Mouse (Mus musculus): ENCODE data around the gene Nfatc3.
"Not testable (repeated sequence)": the region's sequence is repeated elsewhere in the genome, so short reads cannot be mapped to it uniquely, and the experiment has no call there.

The Nfatc3 gene

DNA sequence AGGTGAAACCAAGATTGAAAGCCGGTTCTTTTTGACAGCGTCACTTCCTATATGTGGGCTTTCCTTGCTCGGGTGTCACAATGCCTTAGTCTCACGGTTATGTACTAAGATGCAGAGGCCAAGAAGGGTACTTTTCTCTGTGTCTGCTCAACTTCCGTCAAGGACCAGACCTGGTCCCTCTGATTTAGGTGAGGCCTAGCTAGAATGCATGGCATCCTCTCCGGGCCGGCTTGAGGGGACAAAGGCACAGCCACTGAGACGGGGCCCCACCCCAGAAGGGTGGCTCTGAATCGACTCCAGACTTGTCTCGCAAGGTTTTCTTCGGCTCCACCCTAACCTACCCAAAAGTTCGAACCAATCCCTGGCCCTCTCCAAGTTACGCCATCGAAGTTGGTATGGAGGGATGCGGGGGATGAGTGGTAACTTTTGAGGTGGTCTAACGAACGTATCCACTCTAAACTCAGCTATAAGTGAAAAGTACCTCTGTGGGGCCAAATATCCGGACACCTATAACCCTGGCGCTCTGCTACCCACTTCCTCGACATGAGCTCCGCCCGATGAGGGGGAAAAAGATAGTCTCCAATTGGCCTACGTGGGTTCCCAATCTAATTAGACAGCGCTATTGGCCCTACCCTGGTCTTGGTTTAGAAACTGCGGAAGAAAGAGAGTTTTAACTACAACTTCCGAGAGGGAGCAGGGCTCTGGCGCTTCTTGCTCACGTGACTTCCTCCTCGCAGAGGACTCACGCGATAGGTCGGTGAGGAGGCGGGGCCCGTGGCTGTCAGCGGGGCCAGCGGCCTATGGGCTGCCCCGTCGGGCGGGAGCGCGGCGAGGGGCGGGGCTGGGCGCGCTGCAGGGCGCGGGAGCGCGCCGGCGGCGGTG lies at the start of gene Nfatc3:
Nfatc3 (plus strand) TSS at position 110 of the 882 bp plus-strand sequence.
- DNase-seq (ENCODE audit: low spot score in 2 of 2) = peak; percentile 95 to 97

DNA sequence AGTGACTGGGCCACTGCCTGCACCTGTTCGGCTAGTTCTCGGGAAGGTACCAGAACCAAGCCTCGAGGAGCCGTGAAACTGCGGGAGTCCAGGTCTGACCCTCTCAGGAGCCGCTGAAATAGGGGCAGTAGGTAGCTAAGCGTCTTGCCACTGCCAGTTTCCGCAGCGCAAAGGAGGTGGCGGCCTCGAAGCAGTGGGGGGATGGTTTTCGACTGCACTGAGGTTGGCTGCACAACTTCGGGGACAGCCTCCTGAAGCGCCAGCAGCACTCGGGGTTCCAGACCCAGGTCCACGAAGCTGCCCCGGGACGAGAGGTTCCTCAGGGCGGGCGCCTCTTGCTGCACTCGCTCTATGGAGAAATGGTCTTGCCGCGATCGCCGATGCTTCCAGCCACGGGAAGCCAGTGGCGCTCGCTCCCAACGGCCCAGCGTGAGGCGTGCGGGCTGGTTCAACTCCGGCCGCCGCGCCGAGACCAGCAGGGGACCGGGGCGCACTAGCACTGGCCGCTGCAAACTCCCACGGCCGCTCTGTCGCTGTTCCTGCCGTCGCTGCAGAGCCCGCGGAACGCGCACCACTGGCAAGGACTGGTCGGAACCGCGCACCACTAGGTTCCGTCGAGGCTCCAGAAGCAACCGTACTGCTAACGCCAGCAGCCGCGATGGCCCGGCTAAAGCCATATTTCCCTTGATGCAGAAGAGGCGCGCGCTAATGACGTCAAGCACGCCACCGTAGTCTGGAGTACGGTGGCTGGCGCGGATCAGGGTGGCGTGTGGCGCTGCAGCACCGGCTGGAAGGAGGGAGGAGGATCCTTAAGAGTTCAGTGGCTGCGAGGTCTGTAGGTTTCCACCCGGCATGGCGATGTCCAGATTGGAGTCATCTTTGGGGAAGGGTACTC lies 47.6 kb upstream of the Nfatc3 start:
- peak; percentile 80 to 88 for DNase-seq (ENCODE audit: low spot score in 2 of 2)

DNA sequence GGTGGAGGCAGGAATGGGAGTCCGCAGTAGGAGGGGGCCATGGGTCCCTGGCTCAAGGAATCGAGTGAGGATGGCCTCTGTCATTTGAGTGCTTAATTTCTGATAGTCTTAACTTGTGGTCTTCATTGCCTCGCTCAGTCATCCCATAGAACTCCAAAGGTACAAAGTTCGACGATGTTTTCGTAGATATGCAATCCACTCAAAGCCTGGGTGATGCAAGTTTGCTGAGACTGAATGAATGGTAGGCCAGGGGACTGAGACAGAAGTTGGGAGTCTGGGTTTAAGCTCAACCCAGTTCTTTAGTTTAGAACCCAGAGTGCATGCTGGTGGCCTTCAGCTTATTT lies 47.0 kb upstream of the Nfatc3 start, which contains the start of gene Ddx28:
Ddx28 (minus strand) TSS at position 240 of the 344 bp plus-strand sequence.
- DNase-seq (ENCODE audit: low spot score in 2 of 2) = no peak

DNA sequence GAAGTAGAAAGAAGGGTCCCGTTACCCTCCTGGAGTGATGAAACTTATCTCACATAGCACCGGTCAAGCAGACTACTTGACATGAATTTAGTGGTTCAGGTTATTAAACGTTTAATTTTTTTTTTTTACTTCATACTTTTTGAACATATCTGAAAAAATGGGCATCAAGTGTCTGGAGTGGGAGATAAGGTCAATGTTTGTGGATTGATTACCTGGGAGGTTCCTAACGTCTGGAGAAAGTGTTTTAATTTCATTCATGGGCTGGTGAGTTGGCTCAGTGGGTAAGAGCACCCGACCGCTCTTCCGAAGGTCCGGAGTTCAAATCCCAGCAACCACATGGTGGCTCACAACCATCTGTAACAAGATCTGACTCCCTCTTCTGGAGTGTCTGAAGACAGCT lies 46.4 kb upstream of the Nfatc3 start:
- not testable (repeated sequence) for DNase-seq (ENCODE audit: low spot score in 2 of 2)

DNA sequence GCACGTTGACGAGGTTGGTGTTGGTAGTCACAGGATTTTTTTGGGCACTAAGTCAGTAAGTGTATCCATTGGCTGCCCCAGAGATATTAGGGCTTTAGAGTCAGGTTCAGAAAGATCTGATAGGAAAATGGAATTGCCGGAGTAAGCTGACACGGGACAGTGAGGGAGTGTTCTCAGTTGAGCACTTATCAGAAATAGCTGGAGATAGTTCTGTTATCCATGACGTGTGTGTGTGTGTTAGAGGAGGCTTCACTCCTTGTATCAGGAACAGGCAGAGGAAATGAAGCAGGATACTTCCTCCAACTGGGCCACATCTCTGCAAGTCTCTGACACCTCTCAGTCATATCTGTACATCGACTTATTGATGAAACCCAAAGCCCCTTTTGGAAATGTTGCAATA lies 42.4 kb upstream of the Nfatc3 start:
- DNase-seq (ENCODE audit: low spot score in 2 of 2) = no peak

DNA sequence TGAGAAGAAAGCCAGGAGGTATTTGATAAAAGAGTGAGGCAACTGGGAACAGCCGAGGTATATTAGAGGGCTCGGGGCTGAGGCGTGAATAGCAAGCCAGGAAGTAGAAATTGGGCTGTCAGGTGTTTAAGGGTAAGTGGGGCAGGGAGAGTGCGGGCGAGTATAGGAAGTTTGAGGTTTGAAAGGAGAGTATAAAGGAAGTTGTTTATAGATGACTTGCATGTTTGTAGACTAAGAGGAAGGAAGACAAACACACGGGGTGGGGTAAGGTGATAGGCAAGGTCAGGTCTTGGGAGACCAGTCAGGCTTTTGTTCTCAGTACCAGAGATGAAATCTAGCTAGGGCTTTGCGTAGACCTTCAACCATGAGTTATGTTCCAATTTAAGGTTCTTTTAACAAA lies 41.5 kb upstream of the Nfatc3 start:
- DNase-seq (ENCODE audit: low spot score in 2 of 2) = peak; percentile 33 to 50

DNA sequence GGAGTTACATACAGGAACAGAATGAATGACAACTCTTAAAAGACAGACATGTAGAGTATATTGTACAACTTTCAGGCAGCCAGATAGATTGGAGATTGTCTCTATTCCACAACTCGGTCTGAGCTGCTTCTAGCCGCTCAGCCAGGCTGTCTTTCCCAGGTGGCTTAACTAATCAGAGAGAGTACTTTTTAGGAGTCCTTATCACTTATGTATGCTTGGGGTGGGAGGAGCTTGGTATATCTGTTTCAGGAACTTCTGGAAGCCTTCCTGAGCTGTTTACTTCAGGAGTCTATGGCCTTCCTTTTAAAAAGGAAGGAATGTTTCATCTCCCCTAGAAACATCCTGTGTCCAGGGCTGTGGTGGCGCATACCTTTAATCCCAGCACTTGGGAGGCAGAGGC lies 40.6 kb upstream of the Nfatc3 start:
- no peak for DNase-seq (ENCODE audit: low spot score in 2 of 2)

DNA sequence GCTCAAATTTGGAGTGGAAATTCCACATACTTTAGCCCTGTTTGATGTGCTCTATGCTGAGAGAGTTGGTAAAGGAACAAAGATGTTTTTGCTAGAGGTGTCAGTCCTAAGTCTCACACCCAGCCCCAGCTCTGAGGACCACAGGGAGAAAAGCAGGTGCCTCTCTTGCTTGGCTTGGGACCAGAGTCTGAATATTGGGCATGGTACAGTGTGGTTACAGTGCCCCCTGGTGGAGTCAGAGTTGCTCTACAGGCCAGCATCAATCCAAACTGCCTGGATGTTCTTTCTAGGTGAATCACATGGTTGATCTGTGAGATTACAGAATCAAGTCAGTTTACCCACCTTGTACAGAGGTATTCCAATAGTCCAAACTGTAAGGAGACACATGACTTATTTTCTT lies 36.2 kb upstream of the Nfatc3 start:
- peak; percentile 81 to 86 for DNase-seq (ENCODE audit: low spot score in 2 of 2)

DNA sequence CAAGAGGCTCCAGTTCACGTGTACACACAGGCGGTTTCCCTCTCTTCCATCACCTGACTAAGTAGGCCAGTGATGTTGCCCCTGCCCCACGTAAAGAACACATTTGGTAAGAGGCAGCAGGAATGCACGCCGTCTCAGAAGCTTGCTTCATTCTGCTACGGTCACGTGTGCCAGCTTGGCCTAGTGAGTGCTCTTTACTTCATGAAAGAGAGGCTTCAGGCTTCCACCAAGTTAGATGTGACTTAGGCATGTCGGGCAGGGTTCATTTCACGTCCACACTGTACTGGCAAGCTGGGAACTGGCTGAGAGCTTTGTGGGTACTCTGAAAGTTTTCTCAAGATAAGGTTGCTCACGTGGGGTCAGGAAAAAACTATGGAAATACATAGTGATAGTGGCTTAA lies 19.9 kb upstream of the Nfatc3 start:
- no peak for DNase-seq (ENCODE audit: low spot score in 2 of 2)

DNA sequence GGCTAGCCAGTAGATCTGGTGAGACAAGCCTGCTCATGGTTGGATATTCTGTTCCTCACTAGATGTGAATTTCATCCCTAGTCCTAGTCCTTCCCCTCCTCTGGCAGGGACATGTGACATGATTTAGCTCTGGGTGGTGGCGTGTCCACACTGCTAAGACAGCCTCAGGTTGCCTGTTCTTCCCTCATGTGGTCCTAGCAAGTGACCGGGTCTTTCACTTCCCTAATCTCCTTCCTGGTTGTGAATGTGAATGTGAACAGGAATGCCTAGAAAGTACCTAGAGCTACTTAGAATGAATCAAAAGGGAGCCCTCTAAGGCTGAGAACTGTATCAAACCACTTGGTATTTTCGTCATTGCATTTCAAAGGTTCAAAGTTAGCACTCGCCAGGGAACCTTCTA lies 19.0 kb upstream of the Nfatc3 start:
- no peak for DNase-seq (ENCODE audit: low spot score in 2 of 2)

DNA sequence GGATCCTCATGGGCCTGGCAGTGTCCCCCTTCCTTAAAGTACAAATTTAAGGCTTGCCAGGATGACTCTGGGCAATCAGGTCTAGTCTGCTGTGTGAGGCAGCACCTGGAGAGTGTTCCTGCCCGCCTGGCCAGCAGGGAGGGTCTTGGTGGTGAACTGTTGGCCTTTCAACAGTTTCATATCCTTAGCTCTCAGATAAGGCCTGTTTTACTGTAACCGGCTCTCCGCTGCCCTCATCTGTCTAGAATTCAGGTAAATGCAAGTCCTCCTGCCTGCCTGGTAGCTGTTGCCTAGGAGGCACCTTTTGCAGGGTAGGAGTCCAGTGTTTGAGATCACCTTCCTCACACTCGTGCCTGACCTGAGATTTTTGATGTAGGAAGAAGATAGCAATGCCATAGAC lies 18.4 kb upstream of the Nfatc3 start:
- DNase-seq (ENCODE audit: low spot score in 2 of 2) = no peak

DNA sequence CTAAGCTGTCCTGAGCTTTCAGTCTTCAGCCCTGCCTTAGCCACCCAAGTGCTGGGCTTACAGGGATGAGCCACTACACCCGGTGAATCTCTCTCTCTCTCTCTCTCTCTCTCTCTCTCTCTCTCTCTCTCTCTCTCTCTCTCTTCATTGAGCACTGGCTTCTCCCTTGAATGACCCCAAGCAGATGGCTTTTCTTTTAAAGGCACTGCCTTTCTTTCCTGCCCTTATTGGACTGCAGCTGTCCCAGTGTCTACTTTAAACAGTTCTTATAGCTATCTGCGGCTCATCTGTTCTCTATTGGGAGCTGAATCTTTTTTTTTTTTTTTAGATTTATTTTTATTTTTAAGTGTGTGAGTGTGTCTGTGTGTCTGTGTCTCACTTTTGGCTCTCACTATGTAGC lies 15.6 kb upstream of the Nfatc3 start:
- no peak for DNase-seq (ENCODE audit: low spot score in 2 of 2)

DNA sequence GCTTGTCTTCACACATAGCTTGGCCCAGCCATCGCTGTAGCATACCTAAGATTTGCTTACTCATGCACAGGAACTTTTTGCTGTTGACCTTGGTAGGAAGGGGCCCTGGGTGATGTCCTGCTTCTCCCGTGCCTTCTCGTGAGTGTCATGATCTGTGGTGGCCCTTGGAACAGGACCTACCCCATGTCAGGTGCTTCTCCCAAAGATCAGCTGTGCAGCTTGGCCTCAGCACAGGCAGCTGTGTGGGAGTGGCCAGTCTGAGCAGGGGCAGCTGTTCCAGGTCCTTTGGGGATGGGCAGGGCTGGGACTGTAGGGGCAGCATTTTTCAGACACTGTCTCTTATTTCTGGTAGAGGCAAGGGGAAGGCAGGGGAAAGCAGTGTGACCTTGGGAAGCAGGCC lies 14.5 kb upstream of the Nfatc3 start:
- no peak for DNase-seq (ENCODE audit: low spot score in 2 of 2)

DNA sequence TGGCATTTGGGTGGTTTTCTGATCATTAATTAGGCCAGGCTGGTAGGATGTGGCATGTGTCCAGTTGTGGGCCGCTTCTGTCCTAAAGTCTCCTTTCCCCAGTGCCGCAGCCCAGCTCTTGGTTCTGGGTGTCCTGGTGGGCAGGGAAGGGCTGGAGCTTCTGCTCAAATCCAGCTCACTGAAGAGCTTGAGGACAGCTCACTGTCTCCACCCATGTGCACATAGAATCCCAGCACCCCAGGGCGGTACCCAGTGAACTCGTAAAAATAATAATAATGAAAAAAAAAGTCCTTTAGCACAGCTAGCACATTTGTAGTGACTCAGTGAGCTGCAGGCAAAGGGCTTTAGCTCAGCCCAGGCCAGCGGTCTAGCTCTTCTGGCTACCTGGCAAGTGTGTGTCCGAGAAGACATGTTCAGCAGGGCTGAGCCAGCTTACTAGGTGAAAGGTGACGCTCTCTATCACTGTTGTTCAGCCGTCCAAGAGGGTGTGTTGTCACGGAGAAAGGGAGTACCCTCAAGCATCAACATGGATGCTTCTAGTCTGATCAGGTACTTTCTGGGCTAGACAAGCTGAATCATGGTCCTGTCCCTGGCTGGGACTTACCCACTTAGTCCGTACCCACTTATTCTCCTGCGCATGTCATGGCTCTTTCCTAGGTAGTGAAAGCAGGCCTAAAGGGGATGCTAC lies 11.6 kb upstream of the Nfatc3 start:
- DNase-seq (ENCODE audit: low spot score in 2 of 2) = no peak

DNA sequence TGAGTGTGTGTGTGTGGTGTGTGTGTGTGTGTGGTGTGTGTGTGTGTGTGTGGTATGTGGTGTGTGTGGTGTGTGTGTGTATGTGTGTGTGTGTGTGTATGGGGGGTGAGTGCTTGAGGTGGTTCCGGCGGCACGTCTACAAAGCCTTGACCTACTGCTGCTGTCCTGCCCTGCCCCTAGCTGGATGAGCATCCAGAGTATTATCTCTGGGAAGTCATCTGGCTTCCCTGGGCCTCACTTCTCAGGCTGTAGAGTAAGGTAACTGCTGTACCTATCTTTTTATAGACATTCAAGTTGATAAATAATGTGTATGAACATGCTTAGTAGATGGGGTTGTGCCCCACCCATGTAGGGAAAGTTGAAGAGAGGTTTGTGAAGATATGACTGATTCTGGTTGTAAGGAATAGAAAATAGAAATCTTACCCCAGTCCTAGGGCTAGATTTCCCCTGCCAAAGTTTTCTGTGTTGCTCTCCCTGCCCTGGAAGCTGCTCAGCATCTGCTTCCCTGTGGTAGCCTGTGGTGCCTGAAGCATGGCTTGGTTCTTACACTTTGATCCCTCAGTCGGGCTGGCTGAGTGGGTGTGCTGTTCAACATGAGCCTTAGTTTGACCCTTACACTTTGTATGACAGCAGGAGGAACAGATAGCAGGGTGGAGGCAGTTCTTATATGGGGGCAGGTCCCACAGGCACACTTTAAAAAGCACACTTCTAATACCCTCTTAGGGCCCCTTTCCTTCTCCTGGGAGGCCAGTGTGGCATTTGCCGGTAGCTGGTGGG lies 10.6 kb upstream of the Nfatc3 start:
- no peak for DNase-seq (ENCODE audit: low spot score in 2 of 2)

DNA sequence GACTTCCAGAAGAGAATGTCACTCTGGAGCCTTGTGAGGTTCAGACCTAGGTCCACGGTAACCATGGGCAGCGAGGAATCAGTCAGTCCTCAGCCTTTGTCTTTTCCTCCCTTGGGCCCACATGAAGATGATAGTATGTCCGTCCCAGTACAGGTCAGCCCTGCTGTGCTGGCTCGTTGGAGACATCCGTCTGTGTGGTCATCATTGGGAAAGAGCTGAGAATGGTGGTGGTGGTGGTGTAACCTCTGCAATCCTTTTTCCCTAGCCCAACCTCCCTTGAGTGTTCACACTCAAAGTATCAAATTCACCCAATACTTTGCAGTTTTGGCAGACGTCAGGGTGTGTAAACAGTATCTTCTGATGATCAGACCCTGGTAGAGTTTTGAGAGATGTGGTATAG lies 8.8 kb upstream of the Nfatc3 start:
- DNase-seq (ENCODE audit: low spot score in 2 of 2) = no peak

DNA sequence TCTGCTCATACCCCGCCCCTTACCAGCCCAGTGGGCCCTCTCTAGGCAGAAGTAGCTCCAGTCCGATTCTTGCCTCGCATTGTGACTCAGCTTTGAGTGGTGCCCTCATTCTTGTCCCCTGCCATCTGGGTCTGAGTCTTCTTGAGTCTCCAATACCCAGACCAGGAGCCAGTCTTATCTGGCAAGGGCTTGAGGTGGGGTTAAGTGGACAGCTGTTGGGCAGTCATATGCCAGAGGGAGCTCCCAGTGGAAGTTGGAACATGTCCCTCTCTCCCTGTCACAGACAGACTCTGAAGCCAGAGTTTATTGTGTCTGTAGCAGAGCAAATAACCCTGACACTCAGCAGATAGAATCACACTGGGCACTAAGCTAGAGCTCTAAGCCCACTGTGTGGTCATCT lies 7.6 kb upstream of the Nfatc3 start:
- no peak for DNase-seq (ENCODE audit: low spot score in 2 of 2)

DNA sequence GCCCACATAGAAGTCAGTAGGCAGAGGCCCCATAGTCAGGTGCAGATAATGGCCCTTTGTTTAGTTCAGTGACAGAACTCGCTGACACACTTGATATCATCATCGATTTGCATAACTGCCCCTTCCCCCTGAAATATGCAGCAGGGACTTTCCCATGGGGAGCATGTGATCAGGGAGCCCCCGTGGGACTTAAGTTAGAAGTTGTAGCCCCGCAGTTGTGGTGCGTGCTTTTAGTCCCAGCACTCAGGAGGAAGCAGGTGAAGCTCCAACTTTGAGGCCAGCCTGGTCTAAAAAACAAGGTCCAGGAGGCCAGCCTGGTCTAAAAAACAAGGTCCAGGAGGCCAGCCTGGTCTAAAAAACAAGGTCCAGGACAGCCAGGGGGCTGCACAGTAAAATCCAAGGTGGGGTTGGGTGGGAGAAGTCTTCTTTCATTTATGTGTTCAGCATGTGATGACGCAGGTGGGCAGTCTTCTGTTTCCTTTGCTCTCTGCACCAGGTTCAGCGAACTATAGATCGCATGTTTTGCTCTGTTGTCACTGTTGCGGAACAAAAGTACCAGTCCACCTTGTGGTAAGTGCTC lies 6.0 kb upstream of the Nfatc3 start:
- peak; percentile 49 to 92 for DNase-seq (ENCODE audit: low spot score in 2 of 2)

DNA sequence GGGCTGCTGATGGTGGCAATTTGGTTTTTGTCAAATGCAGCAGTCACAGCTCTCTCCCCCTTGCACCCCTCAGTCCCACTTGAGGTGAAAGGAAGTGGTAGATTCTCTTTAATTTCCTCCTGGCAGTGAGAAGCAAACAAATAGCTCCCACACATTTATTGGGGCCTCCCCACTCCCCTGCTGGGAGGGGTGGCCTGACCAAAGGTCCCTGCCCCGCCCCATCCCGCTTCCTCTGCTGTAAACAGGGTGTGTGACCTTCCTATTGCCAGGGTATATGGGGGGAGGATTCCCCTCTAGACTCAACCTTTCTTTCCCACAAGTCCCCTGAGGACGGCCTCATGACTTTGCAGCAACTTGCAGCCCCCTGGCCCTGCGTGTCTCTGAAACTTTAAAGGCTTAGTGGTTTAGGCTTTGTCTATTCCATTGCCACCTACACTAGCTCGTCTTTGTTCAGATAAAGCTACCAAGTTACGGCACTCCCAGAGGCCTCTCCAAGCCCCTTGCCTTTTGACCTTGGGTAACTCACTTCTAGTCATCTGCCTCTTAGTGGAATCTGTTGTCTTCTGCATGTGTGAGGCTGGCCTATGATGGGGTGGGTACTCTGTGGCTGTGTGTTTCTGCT lies 4.3 kb upstream of the Nfatc3 start:
- DNase-seq (ENCODE audit: low spot score in 2 of 2) = peak; percentile 85 to 96

DNA sequence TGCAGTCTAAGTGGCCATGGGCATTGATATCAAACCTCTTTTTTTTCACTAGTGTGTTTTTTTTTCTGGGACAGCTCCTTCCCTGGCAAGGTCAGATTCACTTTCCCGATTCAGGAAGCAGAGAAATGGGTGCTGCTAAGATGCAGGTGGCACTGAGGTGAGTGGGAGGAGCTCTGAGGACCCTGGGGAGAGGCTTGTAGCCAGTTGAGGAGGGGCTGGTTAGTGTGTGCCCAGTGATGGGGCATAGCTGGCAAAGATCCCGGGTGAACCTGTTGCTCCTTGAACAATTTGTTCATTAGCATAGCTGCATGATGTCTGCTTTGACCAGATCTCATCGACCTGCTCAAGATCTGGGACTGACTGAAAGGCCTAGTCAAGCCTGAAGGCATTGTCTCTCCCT lies 3.6 kb upstream of the Nfatc3 start:
- DNase-seq (ENCODE audit: low spot score in 2 of 2) = peak in 1 of 2 experiments; percentile 54

All from natural killer cell, adult 2 months (primary cell).